In genomic region chr15:99001451-99001931, GRCm38 (mm10) we compare ENCODE assay signal across 8 mouse cellular contexts. TPM values are rescaled to one million over a fixed set of nuclear protein-coding genes. Genes with fewer than 3 reads are reported as not detected.
DNase-seq lines count a peak whose midpoint lies in the region; ATAC-seq and TF ChIP-seq lines count a peak whose summit lies in the region.

No protein-coding gene starts in this region.

- H3K9ac ChIP-seq in lung, embryonic 16.5 days (ENCODE audit: low read length): peak overlapping the region; percentile 33
- H3K9ac ChIP-seq in embryonic facial prominence, embryonic 14.5 days (ENCODE audit: low read depth, low read length): peak overlapping the region; percentile 34
- peak overlapping the region; percentile 2; the same call in 1 of the 2 replicates for H3K9ac ChIP-seq in hindbrain, embryonic 14.5 days
- H3K9ac ChIP-seq in liver, embryonic 14.5 days (replicated peaks): no peak overlapping the region

- no peak for TF ChIP-seq EP300 in liver, embryonic 14.5 days (IDR thresholded peaks at IDR 0.05; ENCODE audit: low read depth)

- peak overlapping the region; percentile 32 for H3K4me3 ChIP-seq in lung, embryonic 16.5 days (ENCODE audit: low read length)
- peak overlapping the region; percentile 26 for H3K4me3 ChIP-seq in embryonic facial prominence, embryonic 14.5 days (ENCODE audit: low read depth, low read length)
- H3K4me3 ChIP-seq in hindbrain, embryonic 14.5 days (replicated peaks; ENCODE audit: low read length): 0 out of 2 replicates have a peak overlapping the region, but pooled peaks have one; percentile 16
- H3K4me3 ChIP-seq in liver, embryonic 14.5 days (ENCODE audit: insufficient read depth in 1 of 2, low read depth in 2 of 2, low read length in 2 of 2): 0 out of 4 replicates have a peak overlapping the region, but pooled peaks of 1 of the 2 experiments have one; percentile 2

- no peaks in the 10 kb centered on the region for H3K36me3 ChIP-seq in lung, embryonic 16.5 days (ENCODE audit: control insufficient read depth, insufficient read depth, low read length)
- no peaks in the 10 kb centered on the region for H3K36me3 ChIP-seq in embryonic facial prominence, embryonic 14.5 days (ENCODE audit: control insufficient read depth, insufficient read depth, low read length)
- H3K36me3 ChIP-seq in hindbrain, embryonic 14.5 days (replicated peaks; ENCODE audit: control insufficient read depth, insufficient read depth): no peaks in the 10 kb centered on the region
- no peaks in the 10 kb centered on the region for H3K36me3 ChIP-seq in liver, embryonic 14.5 days (replicated peaks; ENCODE audit: control insufficient read depth, insufficient read depth, low read depth)

- no peak for TF ChIP-seq CTCF in liver, embryonic 14.5 days (IDR thresholded peaks at IDR 0.05; ENCODE audit: low read depth)

- peak; percentile 51 for ATAC-seq in lung, embryonic 16.5 days (ENCODE audit: low read depth)
- peak; percentile 39 for ATAC-seq in embryonic facial prominence, embryonic 14.5 days (ENCODE audit: low read depth)
- ATAC-seq in hindbrain, embryonic 14.5 days (ENCODE audit: low FRiP score): 0 out of 2 replicates have a peak, but pooled peaks have one; percentile 32
- no peak for ATAC-seq in liver, embryonic 14.5 days (ENCODE audit: insufficient read depth)
- ATAC-seq in CD4-positive, CD25-positive, alpha-beta regulatory T cell, adult 4 months: no peak

- peak overlapping the region; percentile 60 for H3K4me2 ChIP-seq in lung, embryonic 16.5 days (ENCODE audit: low read depth, low read length)
- peak overlapping the region; percentile 56 for H3K4me2 ChIP-seq in embryonic facial prominence, embryonic 14.5 days (ENCODE audit: low read depth, low read length)
- peak overlapping the region; percentile 46 for H3K4me2 ChIP-seq in hindbrain, embryonic 14.5 days (replicated peaks)
- H3K4me2 ChIP-seq in liver, embryonic 14.5 days (ENCODE audit: low read depth): peak overlapping the region; percentile 57

- no peak for DNase-seq in lung, postnatal 14 days
- peak; percentile 71 for DNase-seq in embryonic facial prominence, embryonic 14.5 days (ENCODE audit: low spot score)
- DNase-seq in hindbrain, embryonic 14.5 days (ENCODE audit: low spot score): no peak
- no peak for DNase-seq in liver, embryonic 14.5 days (ENCODE audit: low read depth in 3 of 3, low spot score in 3 of 3)
- no peak for DNase-seq in right cerebral cortex, postnatal 25 days
- no peak for DNase-seq in left cerebral cortex, adult 11 months (ENCODE audit: low spot score)

- H3K27me3 ChIP-seq in lung, embryonic 16.5 days (ENCODE audit: control insufficient read depth, insufficient read depth, low read depth, low read length): no peaks in the 10 kb centered on the region
- no peaks in the 10 kb centered on the region for H3K27me3 ChIP-seq in embryonic facial prominence, embryonic 14.5 days (replicated peaks; ENCODE audit: control insufficient read depth, insufficient read depth, low read length)
- H3K27me3 ChIP-seq in hindbrain, embryonic 14.5 days (ENCODE audit: control insufficient read depth, insufficient read depth, low read length): no peaks in the 10 kb centered on the region
- no peaks in the 10 kb centered on the region for H3K27me3 ChIP-seq in liver, embryonic 14.5 days (ENCODE audit: control insufficient read depth, insufficient read depth, low read length)

- 8% methylated on average over 17 of the region's 17 CpGs for WGBS in lung, embryonic 16.5 days
- WGBS in embryonic facial prominence, embryonic 14.5 days: 7% methylated on average over 17 of the region's 17 CpGs
- 17% methylated on average over 17 of the region's 17 CpGs for WGBS in hindbrain, embryonic 14.5 days
- 12% methylated on average over 17 of the region's 17 CpGs for WGBS in liver, embryonic 14.5 days (ENCODE audit: insufficient replicate concordance)

- peaks cover 21% of the 10 kb centered on the region for H3K4me1 ChIP-seq in lung, embryonic 16.5 days (replicated peaks; ENCODE audit: control insufficient read depth, insufficient read depth, low read length)
- peaks cover 12% of the 10 kb centered on the region for H3K4me1 ChIP-seq in embryonic facial prominence, embryonic 14.5 days (ENCODE audit: control insufficient read depth, insufficient read depth, low read length)
- H3K4me1 ChIP-seq in hindbrain, embryonic 14.5 days (replicated peaks; ENCODE audit: control insufficient read depth, insufficient read depth, low read length): peaks cover 20% of the 10 kb centered on the region
- peaks cover 11 to 26% of the 10 kb centered on the region in 2 experiments for H3K4me1 ChIP-seq in liver, embryonic 14.5 days (replicated peaks; ENCODE audit: control insufficient read depth in 2 of 2, insufficient read depth in 2 of 2, low read length in 1 of 2)

- peak overlapping the region; percentile 12; the same call in 1 of the 2 replicates for H3K27ac ChIP-seq in lung, embryonic 16.5 days (ENCODE audit: low read length)
- peak overlapping the region; percentile 72; the same call in 1 of the 2 replicates for H3K27ac ChIP-seq in embryonic facial prominence, embryonic 14.5 days (replicated peaks; ENCODE audit: low read depth, low read length)
- no peak overlapping the region for H3K27ac ChIP-seq in hindbrain, embryonic 14.5 days
- no peak overlapping the region for H3K27ac ChIP-seq in liver, embryonic 14.5 days

- no peaks in the 10 kb centered on the region; the same call in 1 of the 2 replicates for H3K9me3 ChIP-seq in lung, embryonic 16.5 days (ENCODE audit: control insufficient read depth, low read length)
- peaks cover 3% of the 10 kb centered on the region; the same call in 1 of the 2 replicates for H3K9me3 ChIP-seq in embryonic facial prominence, embryonic 14.5 days (ENCODE audit: control insufficient read depth, low read length)
- H3K9me3 ChIP-seq in hindbrain, embryonic 14.5 days (ENCODE audit: control insufficient read depth, low read length): no peaks in the 10 kb centered on the region
- H3K9me3 ChIP-seq in liver, embryonic 14.5 days (ENCODE audit: control insufficient read depth, low read length): no peaks in the 10 kb centered on the region

RNA-seq across cellular contexts. Expression of gene Tuba1c, which starts 28.2 kb away (rescaled TPM):
- polyA plus RNA-seq in lung, embryonic 16.5 days (2015; fragmentation: Nextera tagmentation; extraction: Ambion mirVana): 226 and 230 TPM in 2 replicates
- polyA plus RNA-seq in embryonic facial prominence, embryonic 14.5 days (2014; fragmentation: Nextera tagmentation; extraction: Ambion mirVana): 133 and 149 TPM in 2 replicates
- 21.7 and 24.2 TPM in 2 replicates for polyA plus RNA-seq in hindbrain, embryonic 14.5 days (2014; fragmentation: Nextera tagmentation; extraction: Ambion mirVana)
- polyA plus RNA-seq in liver, embryonic 14.5 days (2012; rRNA removed): 273 and 373 TPM in 2 replicates
- 277 and 278 TPM in 2 replicates for polyA plus RNA-seq in liver, embryonic 14.5 days (2014; fragmentation: Nextera tagmentation; extraction: Ambion mirVana)
- 100 to 1,000 TPM in 1 of 2 experiments, 10 to 100 TPM in 1; 74.6 to 131 TPM for polyA plus RNA-seq in CD4-positive, CD25-positive, alpha-beta regulatory T cell, adult 4 months (2017; shearing (Covaris generic))

RNA-seq across cellular contexts. Expression of gene Tuba1a, which starts 48.0 kb away (rescaled TPM):
- polyA plus RNA-seq in lung, embryonic 16.5 days (2015; fragmentation: Nextera tagmentation; extraction: Ambion mirVana): 870 and 906 TPM in 2 replicates
- polyA plus RNA-seq in embryonic facial prominence, embryonic 14.5 days (2014; fragmentation: Nextera tagmentation; extraction: Ambion mirVana): 1,836 and 1,958 TPM in 2 replicates
- polyA plus RNA-seq in hindbrain, embryonic 14.5 days (2014; fragmentation: Nextera tagmentation; extraction: Ambion mirVana): 14,408 and 15,410 TPM in 2 replicates
- polyA plus RNA-seq in liver, embryonic 14.5 days (2012; rRNA removed): 44.7 and 62.0 TPM in 2 replicates
- polyA plus RNA-seq in liver, embryonic 14.5 days (2014; fragmentation: Nextera tagmentation; extraction: Ambion mirVana): 60.1 and 69.0 TPM in 2 replicates
- 100 to 1,000 TPM; 212 to 259 TPM for polyA plus RNA-seq in CD4-positive, CD25-positive, alpha-beta regulatory T cell, adult 4 months (2017; shearing (Covaris generic))

RNA-seq across cellular contexts. Expression of gene Gm49450, which starts 48.1 kb away (rescaled TPM):
- not detected in 2 replicates for polyA plus RNA-seq in lung, embryonic 16.5 days (2015; fragmentation: Nextera tagmentation; extraction: Ambion mirVana)
- polyA plus RNA-seq in embryonic facial prominence, embryonic 14.5 days (2014; fragmentation: Nextera tagmentation; extraction: Ambion mirVana): not detected in 2 replicates
- polyA plus RNA-seq in hindbrain, embryonic 14.5 days (2014; fragmentation: Nextera tagmentation; extraction: Ambion mirVana): not detected in 2 replicates
- 0.15 and 6.4 TPM in 2 replicates for polyA plus RNA-seq in liver, embryonic 14.5 days (2012; rRNA removed)
- polyA plus RNA-seq in liver, embryonic 14.5 days (2014; fragmentation: Nextera tagmentation; extraction: Ambion mirVana): not detected in 2 replicates
- polyA plus RNA-seq in CD4-positive, CD25-positive, alpha-beta regulatory T cell, adult 4 months (2017; shearing (Covaris generic)): not detected

RNA-seq across cellular contexts. Expression of gene Prph, which starts 53.5 kb away (rescaled TPM):
- 3.9 and 4.5 TPM in 2 replicates for polyA plus RNA-seq in lung, embryonic 16.5 days (2015; fragmentation: Nextera tagmentation; extraction: Ambion mirVana)
- 66.3 and 71.0 TPM in 2 replicates for polyA plus RNA-seq in embryonic facial prominence, embryonic 14.5 days (2014; fragmentation: Nextera tagmentation; extraction: Ambion mirVana)
- 77.9 and 79.5 TPM in 2 replicates for polyA plus RNA-seq in hindbrain, embryonic 14.5 days (2014; fragmentation: Nextera tagmentation; extraction: Ambion mirVana)
- polyA plus RNA-seq in liver, embryonic 14.5 days (2012; rRNA removed): 1.1 and 1.2 TPM in 2 replicates
- 0.32 and 0.53 TPM in 2 replicates for polyA plus RNA-seq in liver, embryonic 14.5 days (2014; fragmentation: Nextera tagmentation; extraction: Ambion mirVana)
- polyA plus RNA-seq in CD4-positive, CD25-positive, alpha-beta regulatory T cell, adult 4 months (2017; shearing (Covaris generic)): not detected

Comparison
In these comparisons a context has a peak if more than half of its experiments do, and no peak if none do; other contexts are left out.
1. ATAC-seq: peak in lung, embryonic 16.5 days (single experiment), embryonic facial prominence, embryonic 14.5 days (single experiment) and hindbrain, embryonic 14.5 days (single experiment); none in liver, embryonic 14.5 days (single experiment) and CD4-positive, CD25-positive, alpha-beta regulatory T cell, adult 4 months (single experiment).
2. H3K27ac ChIP-seq: peak in lung, embryonic 16.5 days (single experiment) and embryonic facial prominence, embryonic 14.5 days (single experiment); none in hindbrain, embryonic 14.5 days (single experiment) and liver, embryonic 14.5 days (single experiment).
3. Peak in every context shown above with its lines, with median percentiles within 50 percentile points of each other: H3K4me2 ChIP-seq.